Mouse (Mus musculus): ENCODE measurements around the gene Mmp14.

Mmp14 gene

GRCm38 (mm10) chr14:54412629-54413170, 18.7 kb upstream of the Mmp14 start:
- no peak for DNase-seq (ENCODE audit: extremely low read depth, insufficient read length, low spot score)

DNA sequence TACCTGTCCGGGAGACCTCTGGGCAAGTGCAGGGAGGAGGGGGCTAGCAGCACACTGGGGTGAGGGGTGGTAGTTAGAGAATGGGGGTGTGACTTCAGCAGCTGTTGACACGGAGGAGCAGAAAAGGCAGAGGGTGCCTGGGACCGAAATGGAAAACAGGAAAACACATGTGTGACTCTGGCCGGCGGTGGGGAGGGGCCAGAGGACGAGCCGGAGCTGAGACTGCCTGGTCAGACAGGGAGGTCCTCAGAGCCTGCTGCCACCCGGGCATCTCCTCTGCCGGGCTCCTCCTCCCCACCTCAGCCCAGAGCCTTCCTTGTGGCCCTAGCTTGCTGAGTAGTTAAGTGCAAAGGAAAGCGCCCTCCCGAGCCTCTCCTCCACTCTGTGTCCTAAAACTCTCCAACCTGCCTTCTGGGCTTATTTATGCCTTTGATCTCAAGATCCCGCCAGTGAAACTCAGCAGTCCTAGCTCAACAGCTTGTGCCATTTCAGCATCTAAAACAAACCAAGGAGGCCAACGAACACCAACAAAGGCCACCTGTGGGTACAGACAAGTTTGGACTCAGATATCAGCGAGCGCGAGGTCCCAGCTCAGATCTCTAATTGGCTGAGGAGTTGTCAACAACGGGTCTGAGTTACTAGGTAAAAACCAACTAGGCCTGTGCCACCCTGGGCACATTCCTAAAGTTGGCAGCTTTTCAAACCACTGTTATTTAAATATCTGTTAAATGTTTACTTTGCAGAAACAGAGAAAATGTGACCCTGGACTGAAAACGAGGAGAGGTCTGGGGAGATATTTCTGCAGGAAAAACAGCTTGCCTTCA, 17.3 kb upstream of the Mmp14 start:
- DNase-seq (ENCODE audit: extremely low read depth, insufficient read length, low spot score) = peak; percentile 77

GRCm38 (mm10) chr14:54415241-54416020, 16.0 kb upstream of the Mmp14 start:
- DNase-seq (ENCODE audit: extremely low read depth, insufficient read length, low spot score) = no peak

DNA sequence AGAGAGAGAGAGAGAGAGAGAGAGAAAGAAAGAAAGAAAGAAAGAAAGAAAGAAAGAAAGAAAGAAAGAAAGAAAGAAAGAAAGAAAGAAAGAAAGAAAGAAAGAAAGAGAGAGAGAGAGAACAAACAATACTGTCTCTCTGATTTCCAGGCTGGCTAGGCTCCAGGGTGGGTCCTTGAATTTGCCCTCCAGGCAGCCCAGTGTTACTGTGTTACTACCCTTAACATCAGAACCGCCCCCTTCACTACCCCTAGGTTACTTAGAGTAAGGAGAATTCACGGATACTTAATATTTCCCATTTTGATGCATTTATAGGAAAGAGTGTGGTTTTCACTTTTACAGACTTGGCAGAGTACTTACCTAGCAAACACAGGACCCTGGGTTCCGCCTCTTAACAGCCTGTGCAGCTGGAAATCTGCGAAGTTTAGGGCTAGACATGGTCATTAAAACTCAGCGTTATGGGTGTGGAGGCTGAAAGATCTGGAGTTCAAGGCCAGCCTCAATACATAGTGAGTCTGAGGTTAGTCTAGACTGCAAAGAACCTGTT, 15.1 kb upstream of the Mmp14 start:
- DNase-seq (ENCODE audit: extremely low read depth, insufficient read length, low spot score) = no peak

DNA sequence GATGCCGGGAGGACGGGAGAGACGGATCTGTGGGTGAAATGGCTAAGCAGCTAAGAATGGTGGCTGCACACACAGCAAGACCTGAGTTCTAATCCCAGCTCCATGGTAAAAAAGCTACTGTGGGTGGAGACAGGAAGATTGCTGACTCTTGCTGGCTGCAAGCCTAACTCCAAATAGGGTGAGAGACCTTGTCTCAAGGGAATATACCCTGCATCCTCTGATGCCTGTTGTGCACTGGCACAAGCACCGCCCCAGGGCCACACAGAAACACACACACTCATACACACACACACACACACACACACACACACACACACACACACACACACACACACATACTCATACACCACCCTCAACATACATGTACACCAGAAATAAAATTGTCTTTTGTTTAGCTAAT, 14.6 kb upstream of the Mmp14 start:
- DNase-seq (ENCODE audit: extremely low read depth, insufficient read length, low spot score) = no peak

GRCm38 (mm10) chr14:54417623-54418081, 13.8 kb upstream of the Mmp14 start, which contains the start of gene Slc7a7:
Gene Slc7a7, minus strand, starts transcription at chr14:54417780.
- DNase-seq (ENCODE audit: extremely low read depth, insufficient read length, low spot score) = no peak

DNA sequence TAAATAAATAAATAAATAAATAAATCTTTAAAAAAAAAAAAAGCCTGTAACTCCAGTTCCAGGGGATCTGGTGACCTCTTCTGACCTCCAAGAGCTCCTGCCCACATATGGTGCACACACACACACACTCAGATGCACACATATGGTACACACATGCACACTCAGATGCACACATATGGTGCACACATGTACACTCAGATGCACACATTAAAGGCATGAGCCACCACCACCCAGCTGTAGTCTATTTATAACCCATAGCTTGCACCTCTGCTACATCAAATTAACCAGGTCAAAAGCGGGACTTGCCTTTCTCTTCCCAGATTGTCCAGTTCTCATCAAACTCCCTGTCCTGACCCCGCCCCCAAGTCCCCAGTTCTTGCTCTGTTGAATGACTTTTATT, 10.4 kb upstream of the Mmp14 start:
- DNase-seq (ENCODE audit: extremely low read depth, insufficient read length, low spot score) = no peak

GRCm38 (mm10) chr14:54423406-54423805, 8.0 kb upstream of the Mmp14 start:
- DNase-seq (ENCODE audit: extremely low read depth, insufficient read length, low spot score) = no peak

DNA sequence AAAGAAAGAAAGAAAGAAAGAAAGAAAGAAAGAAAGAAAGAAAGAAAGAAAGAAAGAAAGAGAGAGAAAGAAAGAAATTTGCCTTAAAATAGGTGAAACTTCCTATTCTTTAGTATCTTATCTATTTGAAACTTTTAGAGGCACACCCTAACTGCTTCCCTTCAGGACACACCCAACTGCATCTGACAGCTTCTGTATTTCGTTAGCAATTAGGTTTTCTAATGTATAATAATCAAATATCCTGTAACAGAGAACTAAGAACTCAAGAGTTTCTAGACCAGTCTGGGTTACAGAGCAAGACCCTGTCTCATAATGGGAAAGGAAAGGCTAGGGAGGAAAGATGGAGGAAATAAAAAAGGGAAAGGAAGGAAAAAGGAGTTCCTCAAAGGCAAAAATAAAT, 6.8 kb upstream of the Mmp14 start:
- no peak for DNase-seq (ENCODE audit: extremely low read depth, insufficient read length, low spot score)

DNA sequence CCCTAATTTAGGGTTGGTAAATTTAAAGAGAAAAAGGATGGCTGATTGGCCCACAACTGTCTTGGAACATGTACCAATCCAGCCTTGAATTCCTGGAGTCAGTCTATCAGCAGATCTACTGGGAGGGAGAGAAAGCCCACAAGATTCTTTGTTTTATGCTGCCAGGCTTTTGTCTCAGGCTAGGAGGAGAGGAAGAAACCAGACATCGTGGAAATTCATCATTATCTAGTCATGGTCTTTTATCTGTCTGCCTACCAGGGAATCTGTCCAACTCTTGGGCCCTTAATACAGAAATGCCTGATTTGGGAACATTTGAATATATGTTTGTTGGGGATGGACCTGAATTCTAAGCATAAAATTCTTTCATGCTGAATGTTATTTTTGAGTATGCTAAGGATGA, 5.9 kb upstream of the Mmp14 start:
- no peak for DNase-seq (ENCODE audit: extremely low read depth, insufficient read length, low spot score)

DNA sequence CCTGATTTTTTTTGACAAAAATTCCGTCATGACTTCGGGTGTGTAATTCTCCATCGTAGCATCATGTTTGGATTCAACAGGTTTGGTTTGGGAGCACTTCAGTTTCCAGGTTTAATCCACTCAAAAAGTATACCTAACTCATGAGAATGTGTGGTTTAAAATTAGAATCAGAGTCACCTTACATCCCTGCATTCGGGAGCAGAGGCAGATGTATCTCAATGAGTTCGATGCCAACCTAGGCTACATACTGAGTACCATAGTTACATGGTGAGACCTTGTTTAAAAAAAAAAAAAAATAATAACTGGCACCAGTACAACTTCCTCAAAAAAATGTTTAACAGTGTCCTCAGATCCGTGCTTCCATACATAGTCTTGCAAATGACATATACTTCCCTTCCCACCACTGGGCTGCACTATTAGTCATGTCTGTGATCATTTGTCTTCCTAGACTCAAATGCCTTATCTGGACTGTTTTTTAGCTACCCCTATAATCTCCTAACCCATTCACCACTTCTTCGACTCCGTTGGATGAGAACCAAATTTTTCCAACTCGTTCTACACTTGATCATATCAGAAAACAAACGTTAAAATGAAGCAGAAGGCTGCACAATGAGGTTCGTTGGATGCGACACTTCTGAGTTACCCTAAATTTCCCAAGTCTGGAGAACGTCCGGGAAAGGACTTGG, 5.3 kb upstream of the Mmp14 start:
- DNase-seq (ENCODE audit: extremely low read depth, insufficient read length, low spot score) = no peak

- peak; percentile 96 for DNase-seq (ENCODE audit: extremely low read depth, insufficient read length, low spot score)
Measured at GRCm38 (mm10) chr14:54426689-54427398, 4.6 kb upstream of the Mmp14 start, which contains the start of gene Mrpl52. Gene Mrpl52, plus strand, starts transcription at chr14:54426909.

DNA sequence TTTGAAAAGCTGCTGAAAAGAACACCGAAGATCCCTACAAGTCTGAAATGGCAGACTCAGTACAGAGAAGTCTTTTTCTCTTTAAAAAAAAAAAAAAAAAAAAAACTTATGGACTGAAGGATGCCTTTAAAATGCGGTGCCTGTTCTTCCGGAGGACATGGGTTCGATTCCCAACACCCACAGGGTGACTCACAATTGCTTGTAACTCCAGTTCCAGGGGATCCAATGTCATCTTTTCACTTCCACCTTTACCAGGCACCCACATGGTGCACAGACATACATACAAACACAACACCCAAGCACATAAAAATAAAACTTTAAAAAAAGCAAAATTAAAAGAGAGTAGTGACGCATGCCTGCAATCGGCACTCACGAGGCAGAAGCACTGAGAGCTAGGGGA, 3.7 kb upstream of the Mmp14 start:
- no peak for DNase-seq (ENCODE audit: extremely low read depth, insufficient read length, low spot score)

GRCm38 (mm10) chr14:54428421-54428820, 3.0 kb upstream of the Mmp14 start:
- DNase-seq (ENCODE audit: extremely low read depth, insufficient read length, low spot score) = no peak

- DNase-seq (ENCODE audit: extremely low read depth, insufficient read length, low spot score) = no peak
Measured at GRCm38 (mm10) chr14:54429332-54430093, 1.9 kb upstream of the Mmp14 start.

GRCm38 (mm10) chr14:54430406-54431145, 836 bp upstream of the Mmp14 start:
- no peak for DNase-seq (ENCODE audit: extremely low read depth, insufficient read length, low spot score)

- DNase-seq (ENCODE audit: extremely low read depth, insufficient read length, low spot score) = peak; percentile 82
Measured at GRCm38 (mm10) chr14:54432078-54432836, 845 bp downstream of the Mmp14 start.

All from 3134 (cell line).